Mouse (Mus musculus) myocyte (in vitro differentiated cells): Measurements from ENCODE around the gene Tmem267. TPM values are rescaled to one million over a fixed set of nuclear protein-coding genes. Genes with fewer than 3 reads are reported as not detected.

Source experiments
- H3K27me3 ChIP-seq: one replicate; pipeline ENCODE4 v1.6.1; 2011; ENCODE audit not compliant: control insufficient read depth, insufficient read depth, insufficient read length
- H3K36me3 ChIP-seq: one replicate; pipeline ENCODE4 v1.6.1; 2011; ENCODE audit not compliant: control insufficient read depth, insufficient read depth
- H3K4me2 ChIP-seq: one replicate; pipeline ENCODE4 v1.6.1; 2011; ENCODE audit warnings: low read depth, control low read depth
- H3K4me3 ChIP-seq: one replicate; pipeline ENCODE4 v1.5.1; 2011; ENCODE audit warnings: mild to moderate bottlenecking, control low read depth, moderate library complexity
- H3K79me2 ChIP-seq: one replicate; pipeline ENCODE4 v1.6.1; 2011; ENCODE audit not compliant: control insufficient read depth, insufficient read depth
- H3ac ChIP-seq: one replicate; pipeline ENCODE4 v1.6.1; 2011; ENCODE audit not compliant: control insufficient read depth, insufficient read length
- CEBPB ChIP-seq: IDR thresholded peaks from 2 replicates; pipeline ENCODE4 v1.6.1; 2011; ENCODE audit warnings: mild to moderate bottlenecking, moderate library complexity; ENCODE audit not compliant: poor library complexity, insufficient read depth, severe bottlenecking
- E2F4 ChIP-seq: IDR thresholded peaks from one replicate; pipeline ENCODE4 v1.6.1; 2011; ENCODE audit warnings: mild to moderate bottlenecking, control low read depth, moderate library complexity; ENCODE audit not compliant: insufficient read depth
- MAX ChIP-seq: IDR thresholded peaks from one replicate; pipeline ENCODE4 v1.6.1; 2011; ENCODE audit warnings: low read depth, mild to moderate bottlenecking, control low read depth
- MYOD1 ChIP-seq, 3 experiments: IDR thresholded peaks; one replicate each; pipeline ENCODE4 v1.6.1; 2011; ENCODE audit warnings: control low read depth in 2 of 3, low read depth in 2 of 3, mild to moderate bottlenecking in 2 of 3, moderate library complexity in 1 of 3; ENCODE audit not compliant: insufficient read length in 2 of 3, control insufficient read depth in 1 of 3
- MYOG ChIP-seq, 3 experiments: IDR thresholded peaks; one replicate each; pipeline ENCODE4 v1.6.1; 2011; ENCODE audit warnings: control low read depth in 2 of 3, low read depth in 2 of 3, mild to moderate bottlenecking in 2 of 3; ENCODE audit not compliant: insufficient read length in 2 of 3, control insufficient read depth in 1 of 3, insufficient read depth in 1 of 3
- POLR2A ChIP-seq: IDR thresholded peaks from one replicate; pipeline ENCODE4 v1.6.1; 2011; ENCODE audit warnings: low read depth, mild to moderate bottlenecking, control low read depth, moderate library complexity; ENCODE audit not compliant: insufficient read length
- POLR2AphosphoS2 ChIP-seq: IDR thresholded peaks from one replicate; pipeline ENCODE4 v1.6.1; 2011; ENCODE audit warnings: low read depth, control low read depth; ENCODE audit not compliant: insufficient read length
- REST ChIP-seq: IDR thresholded peaks from one replicate; pipeline ENCODE4 v1.6.1; 2011; ENCODE audit warnings: mild to moderate bottlenecking, control low read depth, moderate library complexity; ENCODE audit not compliant: insufficient read depth, insufficient read length
- SRF ChIP-seq: IDR thresholded peaks from one replicate; pipeline ENCODE4 v1.6.1; 2011; ENCODE audit warnings: low read depth; ENCODE audit not compliant: control insufficient read depth, insufficient read length
- TCF12 ChIP-seq: IDR thresholded peaks from one replicate; pipeline ENCODE4 v1.6.1; 2011; ENCODE audit warnings: mild to moderate bottlenecking, control low read depth; ENCODE audit not compliant: poor library complexity, insufficient read depth, severe bottlenecking
- TCF3 ChIP-seq: IDR thresholded peaks from one replicate; pipeline ENCODE4 v1.6.1; 2011; ENCODE audit warnings: low read depth, control low read depth; ENCODE audit not compliant: insufficient read length
- USF1 ChIP-seq: IDR thresholded peaks from one replicate; pipeline ENCODE4 v1.6.1; 2011; ENCODE audit warnings: low read depth, mild to moderate bottlenecking, control low read depth, moderate library complexity
- polyA plus RNA-seq: library from polyadenylated mRNA; unstranded; fragments of >200 nt; fragmentation: generic; extraction: Trizol; gene quantifications from one replicate; pipeline ENCODE4 v1.2.1, GENCODE M21; 2012; ENCODE audit warnings: missing spikeins

The Tmem267 gene
- polyA plus RNA-seq, 1 experiment = 4.2 TPM

DNA sequence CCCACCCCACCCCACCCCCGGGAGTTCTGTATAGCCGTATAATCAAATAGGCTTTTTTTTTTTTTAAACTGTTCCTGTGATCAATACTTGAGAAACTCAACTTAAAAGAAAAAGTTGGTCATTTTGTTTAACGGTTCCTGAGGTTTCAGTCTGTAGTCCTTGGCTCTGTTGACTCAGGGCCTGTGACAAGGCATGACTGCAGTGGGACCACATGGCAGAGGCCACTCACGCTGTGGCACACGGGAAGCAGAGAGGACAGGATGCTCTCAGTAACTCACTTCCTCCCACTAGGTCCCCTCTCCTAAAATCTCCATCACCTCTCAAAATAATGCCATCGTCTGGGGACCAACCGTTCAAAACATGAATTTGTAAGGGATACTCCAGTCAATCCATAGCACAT, 153.3 kb downstream of the Tmem267 start:
- Histone ChIP-seq H3ac (no peak overlapping the region), H3K27me3 (no peaks in the 10 kb centered on the region), H3K4me3 (no peak overlapping the region), H3K36me3 (no peaks in the 10 kb centered on the region), H3K4me2 (no peak overlapping the region), H3K79me2 (no peaks in the 10 kb centered on the region)
- TF ChIP-seq TCF12 (no peak), CEBPB (no peak), TCF3 (no peak), REST (no peak), MYOG (IDR thresholded peaks at IDR 0.05; ENCODE audit: control insufficient read depth in 1 of 3, insufficient read depth in 1 of 3, insufficient read length in 2 of 3, low read depth in 2 of 3) (no peak), USF1 (no peak)

DNA sequence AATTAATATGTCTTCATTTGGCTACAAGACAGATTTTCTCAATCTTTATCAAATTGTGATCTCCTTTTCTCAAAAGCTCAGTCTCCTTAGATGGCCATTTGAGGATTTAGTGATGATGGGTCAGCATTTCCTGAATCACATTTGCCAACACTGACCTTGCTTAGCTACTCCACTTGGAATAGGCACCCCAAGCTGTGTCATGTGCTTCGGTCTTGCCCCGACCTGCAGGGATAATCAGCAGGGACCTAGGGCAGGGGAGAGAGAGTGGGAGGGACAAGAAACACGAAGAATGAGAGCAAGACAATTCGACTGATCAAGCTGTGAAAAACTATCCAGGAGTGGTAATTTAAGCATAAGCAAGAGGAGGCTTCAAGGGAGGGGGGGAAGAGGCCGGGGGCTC, 156.9 kb downstream of the Tmem267 start:
- H3K79me2 ChIP-seq = no peaks in the 10 kb centered on the region
- no peak overlapping the region for H3ac ChIP-seq
- TF ChIP-seq TCF3 (no peak), CEBPB (no peak), TCF12 (no peak), SRF (no peak), USF1 (no peak), REST (no peak), POLR2AphosphoS2 (no peak), MYOD1 (IDR thresholded peaks at IDR 0.05; ENCODE audit: control insufficient read depth in 1 of 3, insufficient read length in 2 of 3, low read depth in 2 of 3) (no peak), MAX (no peak), E2F4 (no peak), MYOG (IDR thresholded peaks at IDR 0.05; ENCODE audit: control insufficient read depth in 1 of 3, insufficient read depth in 1 of 3, insufficient read length in 2 of 3, low read depth in 2 of 3) (no peak), POLR2A (no peak)
- no peak overlapping the region for H3K4me2 ChIP-seq
- H3K36me3 ChIP-seq = no peaks in the 10 kb centered on the region
- no peaks in the 10 kb centered on the region for H3K27me3 ChIP-seq
- no peak overlapping the region for H3K4me3 ChIP-seq

GRCm38 (mm10) chr13:119646511-119646910, 158.7 kb downstream of the Tmem267 start:
- no peaks in the 10 kb centered on the region for H3K79me2 ChIP-seq
- H3K4me3 ChIP-seq = no peak overlapping the region
- no peaks in the 10 kb centered on the region for H3K27me3 ChIP-seq
- H3ac ChIP-seq = no peak overlapping the region
- TF ChIP-seq MAX (no peak), MYOD1 (IDR thresholded peaks at IDR 0.05; ENCODE audit: control insufficient read depth in 1 of 3, insufficient read length in 2 of 3, low read depth in 2 of 3) (no peak), MYOG (IDR thresholded peaks at IDR 0.05; ENCODE audit: control insufficient read depth in 1 of 3, insufficient read depth in 1 of 3, insufficient read length in 2 of 3, low read depth in 2 of 3) (no peak), E2F4 (no peak), POLR2AphosphoS2 (no peak), SRF (no peak), TCF3 (no peak), REST (no peak)
- no peaks in the 10 kb centered on the region for H3K36me3 ChIP-seq
- H3K4me2 ChIP-seq = no peak overlapping the region

- peak overlapping the region; percentile 67 for H3K4me2 ChIP-seq
- no peaks in the 10 kb centered on the region for H3K79me2 ChIP-seq
- TF ChIP-seq REST (no peak), TCF3 (no peak), USF1 (no peak), CEBPB (no peak), MAX (no peak), SRF (no peak), E2F4 (no peak), POLR2AphosphoS2 (no peak), MYOD1 (IDR thresholded peaks at IDR 0.05; ENCODE audit: control insufficient read depth in 1 of 3, insufficient read length in 2 of 3, low read depth in 2 of 3) (no peak), MYOG (IDR thresholded peaks at IDR 0.05; ENCODE audit: control insufficient read depth in 1 of 3, insufficient read depth in 1 of 3, insufficient read length in 2 of 3, low read depth in 2 of 3) (no peak), TCF12 (no peak), POLR2A (no peak)
- no peaks in the 10 kb centered on the region for H3K27me3 ChIP-seq
- no peak overlapping the region for H3K4me3 ChIP-seq
- H3ac ChIP-seq = no peak overlapping the region
- H3K36me3 ChIP-seq = no peaks in the 10 kb centered on the region
These were observed 161.3 kb downstream of the Tmem267 start for GRCm38 (mm10) chr13:119648891-119649698.
